Mouse (Mus musculus) forebrain, embryonic 14.5 days (tissue): ENCODE data around the gene Ndufv1. TPM values are rescaled to one million over a fixed set of nuclear protein-coding genes. Genes with fewer than 3 reads are reported as not detected.
"Not testable (repeated sequence)": the region's sequence is repeated elsewhere in the genome, so short reads cannot be mapped to it uniquely, and the experiment has no call there.

Experiments used
- ATAC-seq: fragments of 200-750 bp; cut with Nextera tagmentation; 2 replicates; pipeline ENCODE4 v1.8.0; 2017; ENCODE audit warnings: mild to moderate bottlenecking, moderate library complexity
- DNase-seq: peaks from one replicate; pipeline ENCODE4 v3.0.0-alpha.2; 2015; ENCODE audit warnings: low spot score
- H3K27ac ChIP-seq: fragments of 300-500 bp; sonication (generic); 2 replicates; pipeline ENCODE4 v1.5.1; 2014; ENCODE audit warnings: low read depth, mild to moderate bottlenecking, control low read depth, low read length, moderate library complexity
- H3K27me3 ChIP-seq: fragments of 300-500 bp; sonication (generic); replicated peaks from 2 replicates; pipeline ENCODE4 v1.6.1; 2014; ENCODE audit warnings: low read length, control low read depth, mixed read lengths; ENCODE audit not compliant: control insufficient read depth, insufficient read depth
- H3K36me3 ChIP-seq: fragments of 300-500 bp; sonication (generic); 2 replicates; pipeline ENCODE4 v1.6.1; 2014; ENCODE audit warnings: low read length, control low read depth; ENCODE audit not compliant: control insufficient read depth, insufficient read depth
- H3K4me1 ChIP-seq: fragments of 300-500 bp; sonication (generic); 2 replicates; pipeline ENCODE4 v1.6.1; 2014; ENCODE audit warnings: antibody characterized with exemption, low read length, control low read depth; ENCODE audit not compliant: control insufficient read depth, insufficient read depth
- H3K4me2 ChIP-seq: fragments of 300-500 bp; sonication (generic); 2 replicates; pipeline ENCODE4 v1.6.1; 2014; ENCODE audit warnings: mild to moderate bottlenecking, control low read depth, low read length
- H3K4me3 ChIP-seq: fragments of 300-500 bp; sonication (generic); 2 replicates; pipeline ENCODE4 v1.5.1; 2014; ENCODE audit warnings: low read depth, low read length, control low read depth
- H3K9ac ChIP-seq: fragments of 300-500 bp; sonication (generic); 2 replicates; pipeline ENCODE4 v1.6.1; 2014; ENCODE audit warnings: mild to moderate bottlenecking, low read length, control low read depth, moderate library complexity
- H3K9me3 ChIP-seq: fragments of 300-500 bp; sonication (generic); replicated peaks from 2 replicates; pipeline ENCODE4 v1.6.1; 2016; ENCODE audit warnings: low read length, control low read depth, mixed read lengths; ENCODE audit not compliant: control insufficient read depth
- WGBS: fragments of 180-500 bp; shearing (Covaris S2); extraction: QIAGEN DNeasy Blood & Tissue Kit; methylation state at CpG from one replicate; pipeline ENCODE4 v1.1.7; 2014; 5-methylcytosine and 5-hydroxymethylcytosine counted together
- polyA plus RNA-seq: library from polyadenylated mRNA; unstranded; fragments of >200 nt; fragmentation: Nextera tagmentation; extraction: Ambion mirVana; gene quantifications from 2 replicates; pipeline ENCODE4 v1.2.1, GENCODE M21; 2014

The Ndufv1 gene
- polyA plus RNA-seq, 1 experiment from 2014 or later: 254 TPM

GRCm38 (mm10) chr19:3985261-3985681 is 27.3 kb downstream of the Ndufv1 start:
- DNase-seq (no peak), ATAC-seq (no peak)
- H3K27me3 ChIP-seq: no peaks in the 10 kb centered on the region
- H3K4me1 ChIP-seq: no peaks in the 10 kb centered on the region
- no peaks in the 10 kb centered on the region for H3K9me3 ChIP-seq
- no peak overlapping the region for H3K27ac ChIP-seq
- 39% methylated on average over 8 of the region's 8 CpGs for WGBS
- no peak overlapping the region for H3K4me3 ChIP-seq
- no peak overlapping the region for H3K4me2 ChIP-seq
- H3K9ac ChIP-seq: no peak overlapping the region
- no peaks in the 10 kb centered on the region for H3K36me3 ChIP-seq

DNA sequence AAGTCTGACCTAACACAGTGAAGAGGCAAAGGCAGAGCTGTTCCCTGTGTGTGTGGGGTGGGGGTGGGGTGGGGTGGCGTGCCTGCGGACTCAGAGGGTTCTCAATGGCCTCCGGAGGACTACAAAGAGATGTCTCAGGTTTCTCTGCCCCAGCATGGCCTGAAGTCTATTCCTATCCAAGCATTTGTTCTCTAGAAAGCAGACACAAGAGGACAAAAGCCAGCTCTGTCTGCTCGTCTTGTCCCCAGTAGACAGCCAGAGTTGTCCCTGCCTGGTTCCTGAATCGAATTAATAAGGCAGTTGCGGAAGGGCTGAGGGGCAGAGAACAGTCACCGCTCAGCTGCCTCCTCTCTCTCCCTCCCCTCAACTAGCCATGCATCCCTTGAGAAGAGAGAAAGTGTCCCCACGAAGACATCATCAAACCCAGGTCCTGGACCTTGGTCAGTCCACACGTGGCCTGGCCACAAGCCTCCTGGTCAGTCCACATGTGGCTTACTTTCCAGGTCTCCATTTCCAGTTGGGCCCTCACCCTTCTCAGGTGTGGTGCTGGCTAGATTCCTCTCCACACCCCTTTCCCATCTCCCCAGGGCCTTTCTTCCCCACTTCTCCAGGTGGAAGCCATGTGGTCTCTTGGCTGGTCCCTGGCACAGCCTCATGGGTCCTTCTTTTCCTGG is 28.9 kb downstream of the Ndufv1 start:
- DNase-seq (no peak), ATAC-seq (no peak)
- no peak overlapping the region for H3K4me2 ChIP-seq

DNA sequence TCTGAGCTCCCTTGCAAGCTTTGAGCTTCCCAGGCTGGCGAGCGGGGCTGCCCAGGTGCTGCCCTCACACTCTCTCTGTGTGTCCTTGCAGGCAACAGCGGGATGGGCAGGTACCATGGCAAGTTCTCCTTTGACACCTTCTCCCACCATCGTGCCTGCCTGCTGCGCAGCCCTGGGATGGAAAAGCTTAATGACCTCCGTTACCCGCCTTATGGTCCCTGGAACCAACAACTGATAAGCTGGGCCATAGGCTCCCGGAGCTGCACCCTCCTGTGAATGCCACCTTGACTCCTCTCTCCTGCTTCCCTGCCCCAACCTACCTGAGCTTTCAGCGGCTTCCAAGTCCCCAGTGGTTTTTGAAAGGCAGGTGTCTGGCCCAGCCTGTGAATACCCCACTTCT is 31.7 kb downstream of the Ndufv1 start:
- Histone ChIP-seq H3K27me3 (no peaks in the 10 kb centered on the region), H3K9me3 (no peaks in the 10 kb centered on the region), H3K4me2 (no peak overlapping the region), H3K4me1 (no peaks in the 10 kb centered on the region), H3K27ac (no peak overlapping the region), H3K36me3 (no peaks in the 10 kb centered on the region), H3K4me3 (no peak overlapping the region), H3K9ac (no peak overlapping the region)
- WGBS: 80% methylated on average over 9 of the region's 9 CpGs
- DNase-seq: no peak
- ATAC-seq: no peak

More for the DNA sequence above, 28.9 kb downstream of the Ndufv1 start:
- no peak overlapping the region for H3K4me3 ChIP-seq
- 33% methylated on average over 9 of the region's 9 CpGs for WGBS
- no peak overlapping the region for H3K27ac ChIP-seq
- no peaks in the 10 kb centered on the region for H3K36me3 ChIP-seq
- no peaks in the 10 kb centered on the region for H3K9me3 ChIP-seq
- no peak overlapping the region for H3K9ac ChIP-seq
- H3K4me1 ChIP-seq: no peaks in the 10 kb centered on the region
- H3K27me3 ChIP-seq: no peaks in the 10 kb centered on the region

GRCm38 (mm10) chr19:3980309-3980708 is 32.3 kb downstream of the Ndufv1 start:
- peak; percentile 91 for DNase-seq
- WGBS: 16% methylated on average over 4 of the region's 4 CpGs
- no peak overlapping the region for H3K4me3 ChIP-seq
- H3K27ac ChIP-seq: no peak overlapping the region
- H3K9me3 ChIP-seq: no peaks in the 10 kb centered on the region
- no peaks in the 10 kb centered on the region for H3K36me3 ChIP-seq
- H3K4me2 ChIP-seq: no peak overlapping the region
- ATAC-seq: peak; percentile 73
- H3K27me3 ChIP-seq: no peaks in the 10 kb centered on the region
- H3K4me1 ChIP-seq: no peaks in the 10 kb centered on the region
- no peak overlapping the region for H3K9ac ChIP-seq

GRCm38 (mm10) chr19:3975866-3976265 is 36.7 kb downstream of the Ndufv1 start:
- Histone ChIP-seq H3K27me3 (no peaks in the 10 kb centered on the region), H3K4me1 (no peaks in the 10 kb centered on the region), H3K27ac (no peak overlapping the region), H3K36me3 (no peaks in the 10 kb centered on the region), H3K9me3 (no peaks in the 10 kb centered on the region), H3K9ac (no peak overlapping the region), H3K4me3 (no peak overlapping the region), H3K4me2 (no peak overlapping the region)
- no peak for ATAC-seq
- DNase-seq: no peak
- 78% methylated on average over 2 of the region's 2 CpGs for WGBS

GRCm38 (mm10) chr19:3974608-3975007 is 38.0 kb downstream of the Ndufv1 start:
- 61% methylated on average over 6 of the region's 6 CpGs for WGBS
- not testable (repeated sequence) for ATAC-seq, DNase-seq, H3K36me3 ChIP-seq, H3K27me3 ChIP-seq, H3K4me3 ChIP-seq, H3K4me1 ChIP-seq, H3K4me2 ChIP-seq, H3K9ac ChIP-seq, H3K9me3 ChIP-seq, H3K27ac ChIP-seq

DNA sequence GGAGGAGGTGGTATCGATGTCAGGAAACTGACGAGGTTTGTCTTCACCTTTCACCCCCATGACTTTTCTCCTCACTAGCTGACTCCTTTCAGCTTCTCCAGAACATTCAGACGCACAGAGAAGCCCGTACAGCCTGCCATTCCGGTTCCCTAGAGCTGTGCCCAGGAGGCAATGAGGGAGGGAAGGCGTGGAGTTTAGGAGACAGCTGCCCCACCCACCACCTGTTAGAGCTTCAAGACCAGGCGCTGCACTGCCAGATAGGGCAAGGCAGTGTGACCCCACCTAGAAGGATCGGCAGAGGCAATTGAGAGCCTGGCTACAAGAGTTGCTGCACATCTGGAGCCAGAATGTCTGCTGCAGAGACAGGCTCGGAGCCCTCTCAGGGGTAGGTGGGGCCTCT is 40.4 kb downstream of the Ndufv1 start, which contains the start of gene Aldh3b2:
TSS of gene Aldh3b2 (plus strand) at position 100 of the 400 bp plus-strand sequence.
- H3K27me3 ChIP-seq: no peaks in the 10 kb centered on the region
- H3K27ac ChIP-seq: no peak within 1 kb of the TSS
- 68% methylated on average over 9 of the region's 9 CpGs for WGBS
- no peaks in the 10 kb centered on the region for H3K9me3 ChIP-seq
- H3K4me1 ChIP-seq: no peaks in the 10 kb centered on the region
- H3K36me3 ChIP-seq: no peaks in the 10 kb centered on the region
- ATAC-seq (no peak), DNase-seq (no peak)
- no peak within 1 kb of the TSS for H3K9ac ChIP-seq
- H3K4me2 ChIP-seq: no peak within 1 kb of the TSS
- H3K4me3 ChIP-seq: no peak within 1 kb of the TSS

GRCm38 (mm10) chr19:3967258-3967657 is 45.3 kb downstream of the Ndufv1 start:
- Histone ChIP-seq H3K4me2 (no peak overlapping the region), H3K9ac (no peak overlapping the region), H3K4me3 (no peak overlapping the region), H3K9me3 (no peaks in the 10 kb centered on the region), H3K27me3 (no peaks in the 10 kb centered on the region), H3K4me1 (no peaks in the 10 kb centered on the region), H3K27ac (no peak overlapping the region), H3K36me3 (no peaks in the 10 kb centered on the region)
- DNase-seq: no peak
- WGBS: 83% methylated on average over 3 of the region's 3 CpGs
- no peak for ATAC-seq

GRCm38 (mm10) chr19:3966330-3967075 is 46.1 kb downstream of the Ndufv1 start:
- H3K27ac ChIP-seq: no peak overlapping the region
- H3K9ac ChIP-seq: no peak overlapping the region
- H3K4me2 ChIP-seq: no peak overlapping the region
- no peaks in the 10 kb centered on the region for H3K36me3 ChIP-seq
- peak; percentile 15 for DNase-seq
- WGBS: 68% methylated on average over 11 of the region's 11 CpGs
- H3K4me1 ChIP-seq: no peaks in the 10 kb centered on the region
- no peaks in the 10 kb centered on the region for H3K9me3 ChIP-seq
- no peaks in the 10 kb centered on the region for H3K27me3 ChIP-seq
- H3K4me3 ChIP-seq: no peak overlapping the region
- ATAC-seq: no peak
